Mouse (Mus musculus) kidney, adult 2 months (tissue): ENCODE results near the gene RPS10-NUDT3. TPM values are rescaled to one million over a fixed set of nuclear protein-coding genes. Genes with fewer than 3 reads are reported as not detected.

Experiments
- DNase-seq: peaks from one replicate; pipeline ENCODE4 v3.0.0; 2021
- H3K27ac ChIP-seq: fragments of 200-500 bp; 2 replicates; pipeline ENCODE4 v1.5.1; 2012; ENCODE audit warnings: low read depth, low read length, control low read depth, inconsistent platforms; ENCODE audit not compliant: insufficient read depth
- H3K27me3 ChIP-seq: fragments of 200-500 bp; replicated peaks from 2 replicates; pipeline ENCODE4 v1.6.1; 2012; ENCODE audit warnings: mild to moderate bottlenecking, moderate library complexity, low read length, inconsistent platforms; ENCODE audit not compliant: control insufficient read depth, insufficient read depth
- H3K36me3 ChIP-seq: fragments of 200-500 bp; 2 replicates; pipeline ENCODE4 v1.6.1; 2012; ENCODE audit warnings: mild to moderate bottlenecking, moderate library complexity, low read length, inconsistent platforms; ENCODE audit not compliant: control insufficient read depth, insufficient read depth
- H3K4me1 ChIP-seq: fragments of 200-500 bp; 2 replicates; pipeline ENCODE4 v1.6.1; 2011; ENCODE audit warnings: low read length; ENCODE audit not compliant: control insufficient read depth, insufficient read depth
- H3K4me3 ChIP-seq: fragments of 200-500 bp; 2 replicates; pipeline ENCODE4 v1.5.1; 2011; ENCODE audit warnings: mild to moderate bottlenecking, low read depth, low read length, control low read depth; ENCODE audit not compliant: insufficient read depth
- CTCF ChIP-seq: fragments of 200-500 bp; conservative IDR thresholded peaks from 2 replicates; pipeline ENCODE4 v1.5.1; 2011; ENCODE audit warnings: low read depth, mild to moderate bottlenecking, control low read depth, low read length, moderate library complexity, mixed read lengths; ENCODE audit not compliant: insufficient read depth, insufficient read length
- POLR2A ChIP-seq: fragments of 200-500 bp; IDR thresholded peaks from one replicate; pipeline ENCODE4 v1.6.1; 2011; ENCODE audit warnings: low read depth, low read length, control low read depth
- WGBS: fragments of 180-500 bp; shearing (Covaris S2); methylation state at CpG from one replicate; pipeline ENCODE4 v1.1.7; 2018; 5-methylcytosine and 5-hydroxymethylcytosine counted together
- polyA plus RNA-seq: library from polyadenylated mRNA; depleted of rRNA; stranded (reverse); fragments of >200 nt; gene quantifications from 2 replicates; pipeline ENCODE4 v1.2.3, GENCODE M21; 2012

Gene RPS10-NUDT3
- polyA plus RNA-seq, 1 experiment: not detected

- 62% methylated on average over 14 of the region's 14 CpGs for WGBS
- no peak for DNase-seq
- Histone ChIP-seq H3K27me3 (no peaks in the 10 kb centered on the region), H3K4me3 (peak overlapping the region; percentile 61; the same call in 1 of the 2 replicates), H3K36me3 (no peaks in the 10 kb centered on the region), H3K27ac (no peak overlapping the region), H3K4me1 (peaks cover 4% of the 10 kb centered on the region; the same call in 1 of the 2 replicates)
- TF ChIP-seq CTCF (no peak), POLR2A (no peak)
Observed at GRCm38 (mm10) chr17:27557927-27558661, 76.9 kb downstream of the RPS10-NUDT3 start.

GRCm38 (mm10) chr17:27557181-27557926 lies 77.7 kb downstream of the RPS10-NUDT3 start:
- peaks cover 4% of the 10 kb centered on the region; the same call in 1 of the 2 replicates for H3K4me1 ChIP-seq
- DNase-seq: no peak

GRCm38 (mm10) chr17:27556315-27557011 lies 78.6 kb downstream of the RPS10-NUDT3 start, which contains the start of gene Hmga1:
Gene Hmga1, plus strand, starts transcription at chr17:27556497.
- DNase-seq: peak; percentile 88
- no peaks in the 10 kb centered on the region for H3K27me3 ChIP-seq
- H3K4me1 ChIP-seq: peaks cover 4% of the 10 kb centered on the region; the same call in 1 of the 2 replicates
- no peak for TF ChIP-seq CTCF
- TF ChIP-seq POLR2A: peak; percentile 30
- WGBS: under 1% methylated on average over 79 of the region's 79 CpGs
- H3K4me3 ChIP-seq: peak within 1 kb of the TSS; percentile 61
- H3K36me3 ChIP-seq: no peaks in the 10 kb centered on the region
- H3K27ac ChIP-seq: peak within 1 kb of the TSS; percentile 48; the same call in 1 of the 2 replicates

More at GRCm38 (mm10) chr17:27557181-27557926, 77.7 kb downstream of the RPS10-NUDT3 start:
- Histone ChIP-seq H3K36me3 (no peaks in the 10 kb centered on the region), H3K27me3 (no peaks in the 10 kb centered on the region), H3K27ac (no peak overlapping the region), H3K4me3 (peak overlapping the region; percentile 61)
- TF ChIP-seq POLR2A: no peak
- no peak for TF ChIP-seq CTCF
- 3% methylated on average over 65 of the region's 75 CpGs for WGBS

GRCm38 (mm10) chr17:27555512-27556172 lies 79.4 kb downstream of the RPS10-NUDT3 start:
- peak overlapping the region; percentile 61 for H3K4me3 ChIP-seq
- 2% methylated on average over 55 of the region's 55 CpGs for whole genome bisulfite sequencing
- no peaks in the 10 kb centered on the region for H3K36me3 ChIP-seq
- peaks cover 4% of the 10 kb centered on the region; the same call in 1 of the 2 replicates for H3K4me1 ChIP-seq
- H3K27ac ChIP-seq: peak overlapping the region; percentile 28; the same call in 1 of the 2 replicates
- TF ChIP-seq CTCF (no peak), POLR2A (no peak)
- H3K27me3 ChIP-seq: no peaks in the 10 kb centered on the region
- peak; percentile 74 for DNase-seq

GRCm38 (mm10) chr17:27555075-27555511 lies 79.9 kb downstream of the RPS10-NUDT3 start:
- WGBS: 10% methylated on average over 39 of the region's 39 CpGs
- peak; percentile 24 for DNase-seq
- H3K4me1 ChIP-seq: peaks cover 4% of the 10 kb centered on the region; the same call in 1 of the 2 replicates
- no peak overlapping the region for H3K27ac ChIP-seq
- peak overlapping the region; percentile 38 for H3K4me3 ChIP-seq
- no peaks in the 10 kb centered on the region for H3K36me3 ChIP-seq
- no peaks in the 10 kb centered on the region for H3K27me3 ChIP-seq
- TF ChIP-seq POLR2A: no peak
- TF ChIP-seq CTCF: no peak
